Mouse (Mus musculus): Measurements from ENCODE around the gene Met.

DNA sequence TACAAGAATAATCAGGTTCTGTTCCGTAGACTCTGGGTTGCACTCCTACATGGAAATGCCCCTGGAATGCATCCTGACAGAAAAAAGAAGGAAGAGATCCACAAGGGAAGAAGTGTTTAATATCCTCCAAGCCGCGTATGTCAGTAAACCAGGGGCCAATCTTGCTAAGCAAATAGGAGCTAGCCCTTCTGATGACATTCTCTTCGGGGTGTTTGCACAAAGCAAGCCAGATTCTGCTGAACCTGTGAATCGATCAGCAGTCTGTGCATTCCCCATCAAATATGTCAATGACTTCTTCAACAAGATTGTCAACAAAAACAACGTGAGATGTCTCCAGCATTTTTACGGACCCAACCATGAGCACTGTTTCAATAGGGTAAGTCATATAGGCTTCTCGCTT, 28.5 kb downstream of the Met start:
- no peak for TF ChIP-seq POLR2A (IDR thresholded peaks at IDR 0.05; ENCODE audit: control insufficient read depth, extremely low read depth, insufficient read depth, low read length, poor library complexity)
- no peak for TF ChIP-seq CTCF (IDR thresholded peaks at IDR 0.05; ENCODE audit: borderline replicate concordance, control insufficient read depth, extremely low read depth, insufficient read depth, low read length, poor library complexity)

All from thymus, adult 2 months (tissue).